ENCODE assay signal across 25 mouse cellular contexts in genomic region chr1:135480815-135481214, GRCm38 (mm10). TPM values are rescaled to one million over a fixed set of nuclear protein-coding genes. Genes with fewer than 3 reads are reported as not detected.
A peak's percentile ranks its signal among the peaks of the same experiment; 100 is the strongest.
DNase-seq lines count a peak whose midpoint lies in the region; ATAC-seq and TF ChIP-seq lines count a peak whose summit lies in the region.
"Had no signal": no experiment of that assay in that cellular context is flagged by ENCODE, and none has a peak within 500 bp of the region (broad histone marks: within the 10 kb centered on the region; RNA-seq: fewer than 3 reads in every experiment).

No protein-coding gene starts in this region.

- no peak for DNase-seq in heart, embryonic 10.5 days (ENCODE audit: low spot score)
- DNase-seq in heart, postnatal 36 days, result no peak
- DNase-seq in heart, postnatal 10 days, result no peak
- DNase-seq in liver, postnatal 0 days, result no peak
- DNase-seq in liver, embryonic 11.5 days (ENCODE audit: low spot score), result no peak
- no peak for DNase-seq in stomach, postnatal 0 days (ENCODE audit: low spot score)
- DNase-seq: adrenal gland, adult 2 months; B cell, adult 2 months; cerebellum, adult 11 months; cerebellum, adult 9-11 months; kidney, postnatal 4 days; left cerebral cortex, postnatal 4 days; lung, postnatal 14 days; right cerebral cortex, postnatal 14 days had no signal

- no peak for ATAC-seq in heart, embryonic 16.5 days (replicated peaks; ENCODE audit: extremely low read depth, insufficient read depth, low FRiP score)
- no peak for ATAC-seq in liver, postnatal 0 days
- ATAC-seq in liver, embryonic 11.5 days (replicated peaks; ENCODE audit: low FRiP score), result no peak
- no peak for ATAC-seq in stomach, postnatal 0 days (ENCODE audit: low FRiP score, low TSS enrichment)
- ATAC-seq: intestine, embryonic 15.5 days; midbrain, embryonic 13.5 days; Patski had no signal

- H3K4me2 ChIP-seq in heart, embryonic 16.5 days (ENCODE audit: low read depth, low read length), result no peak overlapping the region
- H3K4me2 ChIP-seq in liver, postnatal 0 days (ENCODE audit: low read depth, low read length), result no peak overlapping the region
- H3K4me2 ChIP-seq in liver, embryonic 11.5 days, result no peak overlapping the region
- no peak overlapping the region for H3K4me2 ChIP-seq in stomach, postnatal 0 days (replicated peaks; ENCODE audit: low read depth)
- H3K4me2 ChIP-seq: hindbrain, embryonic 15.5 days; intestine, embryonic 15.5 days; kidney, embryonic 15.5 days; limb, embryonic 15.5 days; liver, embryonic 15.5 days; midbrain, embryonic 13.5 days; neural tube, embryonic 12.5 days had no signal

- peak overlapping the region; percentile 72; the same call in 1 of the 2 replicates for H3K27ac ChIP-seq in heart, embryonic 10.5 days
- H3K27ac ChIP-seq in heart, embryonic 16.5 days (ENCODE audit: low read length), result peak overlapping the region; percentile 72; the same call in 1 of the 2 replicates
- no peak overlapping the region for H3K27ac ChIP-seq in liver, postnatal 0 days (ENCODE audit: low read depth)
- H3K27ac ChIP-seq in liver, embryonic 11.5 days (ENCODE audit: low read depth, low read length), result no peak overlapping the region
- H3K27ac ChIP-seq in stomach, postnatal 0 days (replicated peaks), result no peak overlapping the region
- H3K27ac ChIP-seq: hindbrain, embryonic 15.5 days; intestine, embryonic 15.5 days; kidney, embryonic 15.5 days; limb, embryonic 15.5 days; liver, embryonic 15.5 days; midbrain, embryonic 13.5 days; neural tube, embryonic 12.5 days had no signal

- H3K27me3 ChIP-seq in heart, embryonic 10.5 days (ENCODE audit: insufficient read depth, poor library complexity, severe bottlenecking), result no peaks in the 10 kb centered on the region
- H3K27me3 ChIP-seq in heart, embryonic 16.5 days (ENCODE audit: control insufficient read depth, insufficient read depth, low read length), result no peaks in the 10 kb centered on the region
- no peaks in the 10 kb centered on the region for H3K27me3 ChIP-seq in liver, postnatal 0 days (ENCODE audit: insufficient read depth, low read length)
- no peaks in the 10 kb centered on the region for H3K27me3 ChIP-seq in liver, embryonic 11.5 days (replicated peaks; ENCODE audit: control insufficient read depth, insufficient read depth, low read length)
- H3K27me3 ChIP-seq in stomach, postnatal 0 days (ENCODE audit: control insufficient read depth, insufficient read depth, low read length), result no peaks in the 10 kb centered on the region
- H3K27me3 ChIP-seq: CH12.LX; hindbrain, embryonic 15.5 days; intestine, embryonic 15.5 days; kidney, embryonic 15.5 days; limb, embryonic 15.5 days; liver, embryonic 15.5 days; midbrain, embryonic 13.5 days; neural tube, embryonic 12.5 days; Patski had no signal

- no peaks in the 10 kb centered on the region for H3K9me3 ChIP-seq in heart, embryonic 10.5 days
- peaks cover 4% of the 10 kb centered on the region for H3K9me3 ChIP-seq in heart, embryonic 16.5 days (replicated peaks; ENCODE audit: control insufficient read depth, low read length)
- no peaks in the 10 kb centered on the region for H3K9me3 ChIP-seq in liver, postnatal 0 days (ENCODE audit: low read length)
- H3K9me3 ChIP-seq in liver, embryonic 11.5 days (ENCODE audit: control insufficient read depth, low read length), result no peaks in the 10 kb centered on the region
- H3K9me3 ChIP-seq in stomach, postnatal 0 days (ENCODE audit: control insufficient read depth, low read length), result no peaks in the 10 kb centered on the region
- H3K9me3 ChIP-seq: G1E; hindbrain, embryonic 15.5 days; intestine, embryonic 15.5 days; kidney, embryonic 15.5 days; limb, embryonic 15.5 days; liver, embryonic 15.5 days; midbrain, embryonic 13.5 days; neural tube, embryonic 12.5 days had no signal

- H3K4me3 ChIP-seq in heart, embryonic 10.5 days, result no peak overlapping the region
- no peak overlapping the region for H3K4me3 ChIP-seq in heart, embryonic 16.5 days (ENCODE audit: low read length)
- H3K4me3 ChIP-seq in liver, postnatal 0 days (ENCODE audit: low read depth, low read length), result no peak overlapping the region
- no peak overlapping the region for H3K4me3 ChIP-seq in liver, embryonic 11.5 days (ENCODE audit: low read depth, low read length)
- H3K4me3 ChIP-seq in stomach, postnatal 0 days (ENCODE audit: low read depth, low read length), result no peak overlapping the region
- H3K4me3 ChIP-seq: hindbrain, embryonic 15.5 days; intestine, embryonic 15.5 days; kidney, embryonic 15.5 days; limb, embryonic 15.5 days; liver, embryonic 15.5 days; midbrain, embryonic 13.5 days; neural tube, embryonic 12.5 days had no signal

- WGBS in heart, embryonic 10.5 days, result 68% methylated on average over 3 of the region's 3 CpGs
- WGBS in heart, embryonic 16.5 days, result 64% methylated on average over 3 of the region's 3 CpGs
- WGBS in liver, postnatal 0 days (ENCODE audit: insufficient replicate concordance), result 66% methylated on average over 3 of the region's 3 CpGs
- WGBS in liver, embryonic 11.5 days, result 71% methylated on average over 3 of the region's 3 CpGs
- WGBS in stomach, postnatal 0 days, result 76% methylated on average over 3 of the region's 3 CpGs

- intact Hi-C loops in heart, postnatal 36 days (cut with DNase I), result no loop called here
- intact Hi-C loops in heart, postnatal 10 days (cut with DNase I), result no loop called here

- peak; percentile 35 for TF ChIP-seq CTCF in liver, postnatal 0 days (IDR thresholded peaks at IDR 0.05; ENCODE audit: low read depth)
- peak; percentile 57 for TF ChIP-seq CTCF in stomach, postnatal 0 days (IDR thresholded peaks at IDR 0.05; ENCODE audit: low read depth)

- H3K9ac ChIP-seq in heart, embryonic 16.5 days (ENCODE audit: low read length), result peak overlapping the region; percentile 30; the same call in 1 of the 2 replicates
- no peak overlapping the region for H3K9ac ChIP-seq in liver, postnatal 0 days (replicated peaks)
- H3K9ac ChIP-seq in liver, embryonic 11.5 days (ENCODE audit: low read depth, low read length), result no peak overlapping the region
- H3K9ac ChIP-seq in stomach, postnatal 0 days (ENCODE audit: low read length), result no peak overlapping the region
- H3K9ac ChIP-seq: hindbrain, embryonic 15.5 days; intestine, embryonic 15.5 days; kidney, embryonic 15.5 days; limb, embryonic 15.5 days; liver, embryonic 15.5 days; midbrain, embryonic 13.5 days; neural tube, embryonic 12.5 days had no signal

- H3K36me3 ChIP-seq in heart, embryonic 10.5 days, result peaks cover 33% of the 10 kb centered on the region
- peaks cover 17% of the 10 kb centered on the region for H3K36me3 ChIP-seq in heart, embryonic 16.5 days (ENCODE audit: control insufficient read depth, insufficient read depth)
- H3K36me3 ChIP-seq in liver, postnatal 0 days (replicated peaks; ENCODE audit: insufficient read depth, low read length), result no peaks in the 10 kb centered on the region
- no peaks in the 10 kb centered on the region for H3K36me3 ChIP-seq in liver, embryonic 11.5 days (ENCODE audit: control insufficient read depth, insufficient read depth, low read length)
- H3K36me3 ChIP-seq in stomach, postnatal 0 days (ENCODE audit: control insufficient read depth, insufficient read depth, low read length), result no peaks in the 10 kb centered on the region
- H3K36me3 ChIP-seq: G1E; intestine, embryonic 15.5 days; limb, embryonic 15.5 days; liver, embryonic 15.5 days had no signal

- H3K4me1 ChIP-seq in heart, embryonic 10.5 days, result peaks cover 43% of the 10 kb centered on the region
- H3K4me1 ChIP-seq in heart, embryonic 16.5 days (ENCODE audit: control insufficient read depth, insufficient read depth, low read length), result peaks cover 38% of the 10 kb centered on the region
- no peaks in the 10 kb centered on the region for H3K4me1 ChIP-seq in liver, postnatal 0 days (ENCODE audit: insufficient read depth)
- no peaks in the 10 kb centered on the region for H3K4me1 ChIP-seq in liver, embryonic 11.5 days (replicated peaks; ENCODE audit: control insufficient read depth, insufficient read depth, low read length)
- no peaks in the 10 kb centered on the region for H3K4me1 ChIP-seq in stomach, postnatal 0 days (replicated peaks; ENCODE audit: control insufficient read depth, insufficient read depth)
- H3K4me1 ChIP-seq: hindbrain, embryonic 15.5 days; intestine, embryonic 15.5 days; limb, embryonic 15.5 days; liver, embryonic 15.5 days; midbrain, embryonic 13.5 days; neural tube, embryonic 12.5 days had no signal

- TF ChIP-seq EP300 in liver, postnatal 0 days (IDR thresholded peaks at IDR 0.05; ENCODE audit: low read depth), result no peak
- TF ChIP-seq EP300 in stomach, postnatal 0 days (optimal IDR thresholded peaks at IDR 0.05), result no peak

RNA-seq across cellular contexts. Expression of gene Ipo9, which starts 50.5 kb away (rescaled TPM):
- polyA plus RNA-seq in heart, embryonic 10.5 days (2016; fragmentation: Nextera tagmentation; extraction: Ambion mirVana), result 118 and 134 TPM in 2 replicates
- total RNA-seq in heart, postnatal 36 days (2021), result 10 to 100 TPM; 30.6 to 33.2 TPM
- polyA plus RNA-seq in heart, embryonic 16.5 days (2015; fragmentation: Nextera tagmentation; extraction: Ambion mirVana), result 58.1 and 70.3 TPM in 2 replicates
- 10 to 100 TPM; 71.1 to 71.3 TPM for total RNA-seq in heart, postnatal 10 days (2021)
- polyA plus RNA-seq in liver, postnatal 0 days (2015; fragmentation: Nextera tagmentation; extraction: Ambion mirVana), result 10.2 and 12.1 TPM in 2 replicates
- polyA plus RNA-seq in liver, embryonic 11.5 days (2014; fragmentation: Nextera tagmentation; extraction: Ambion mirVana), result 77.0 and 90.8 TPM in 2 replicates
- polyA plus RNA-seq in stomach, postnatal 0 days (2015; fragmentation: Nextera tagmentation; extraction: Ambion mirVana), result 23.5 and 24.7 TPM in 2 replicates

Comparison
In these comparisons a context has a peak if more than half of its experiments do, and no peak if none do; other contexts are left out.
1. H3K27ac ChIP-seq: peak in heart, embryonic 10.5 days (single experiment) and heart, embryonic 16.5 days (single experiment); none in liver, postnatal 0 days (single experiment), liver, embryonic 11.5 days (single experiment) and stomach, postnatal 0 days (single experiment).